Mouse (Mus musculus) heart, embryonic 15.5 days (tissue): ENCODE measurements around the gene Brpf1. TPM values are rescaled to one million over a fixed set of nuclear protein-coding genes. Genes with fewer than 3 reads are reported as not detected.
A peak's percentile ranks its signal among the peaks of the same experiment; 100 is the strongest.

Experiments
- ATAC-seq: fragments of 200-750 bp; cut with Nextera tagmentation; replicated peaks from 2 replicates; pipeline ENCODE4 v1.8.0; 2017; ENCODE audit warnings: low read depth, moderate TSS enrichment; ENCODE audit not compliant: insufficient number of reproducible peaks, insufficient read depth, low FRiP score
- H3K27ac ChIP-seq: fragments of 300-500 bp; sonication (generic); 2 replicates; pipeline ENCODE4 v1.5.1; 2015; ENCODE audit warnings: mild to moderate bottlenecking, inconsistent platforms
- H3K27me3 ChIP-seq: fragments of 300-500 bp; sonication (generic); 2 replicates; pipeline ENCODE4 v1.6.1; 2015; ENCODE audit warnings: inconsistent platforms
- H3K36me3 ChIP-seq: fragments of 300-500 bp; sonication (generic); 2 replicates; pipeline ENCODE4 v1.6.1; 2015; ENCODE audit warnings: mild to moderate bottlenecking, inconsistent platforms
- H3K4me1 ChIP-seq: fragments of 300-500 bp; sonication (generic); replicated peaks from 2 replicates; pipeline ENCODE4 v1.6.1; 2015; ENCODE audit warnings: inconsistent platforms
- H3K4me2 ChIP-seq: fragments of 300-500 bp; sonication (generic); 2 replicates; pipeline ENCODE4 v1.6.1; 2015; ENCODE audit warnings: inconsistent platforms, mild to moderate bottlenecking, moderate library complexity
- H3K4me3 ChIP-seq: fragments of 300-500 bp; sonication (generic); 2 replicates; pipeline ENCODE4 v1.5.1; 2015; ENCODE audit warnings: mild to moderate bottlenecking, inconsistent platforms
- H3K9ac ChIP-seq: fragments of 300-500 bp; sonication (generic); 2 replicates; pipeline ENCODE4 v1.6.1; 2015; ENCODE audit warnings: mild to moderate bottlenecking, inconsistent platforms
- H3K9me3 ChIP-seq: fragments of 300-500 bp; sonication (generic); replicated peaks from 2 replicates; pipeline ENCODE4 v1.6.1; 2016; ENCODE audit warnings: inconsistent platforms
- WGBS: fragments of 180-500 bp; shearing (Covaris S2); methylation state at CpG from one replicate; pipeline ENCODE4 v1.1.7; 2015; ENCODE audit warnings: mixed read lengths; 5-methylcytosine and 5-hydroxymethylcytosine counted together
- polyA plus RNA-seq: library from polyadenylated mRNA; unstranded; fragments of >200 nt; fragmentation: Nextera tagmentation; extraction: Ambion mirVana; gene quantifications from 2 replicates; pipeline ENCODE4 v1.2.1, GENCODE M21; 2015

The Brpf1 gene
- 9.0 and 12.0 TPM in 2 replicates for polyA plus RNA-seq

- Histone ChIP-seq H3K4me3 (peak within 1 kb of the TSS; percentile 100), H3K4me2 (peak within 1 kb of the TSS; percentile 97), H3K36me3 (peaks cover 15% of the 10 kb centered on the region), H3K27ac (peak within 1 kb of the TSS; percentile 99), H3K9ac (peak within 1 kb of the TSS; percentile 98), H3K27me3 (peaks cover 3% of the 10 kb centered on the region; the same call in 1 of the 2 replicates), H3K4me1 (peaks cover 33% of the 10 kb centered on the region), H3K9me3 (no peaks in the 10 kb centered on the region)
- ATAC-seq, result 0 out of 2 replicates have a peak, but pooled peaks have one; percentile 12
- 0% methylated on average over 32 of the region's 32 CpGs for WGBS
Measured at GRCm38 (mm10) chr6:113306986-113307349, at the start of gene Brpf1. Gene Brpf1 (plus strand): TSS chr6:113307137.

GRCm38 (mm10) chr6:113261174-113261858 lies 45.6 kb upstream of the Brpf1 start:
- no peaks in the 10 kb centered on the region for H3K27me3 ChIP-seq
- ATAC-seq, result no peak
- H3K4me2 ChIP-seq, result no peak overlapping the region
- peaks cover 67% of the 10 kb centered on the region for H3K36me3 ChIP-seq
- WGBS, result 82% methylated on average over 8 of the region's 8 CpGs
- no peak overlapping the region for H3K4me3 ChIP-seq
- H3K9ac ChIP-seq, result no peak overlapping the region
- no peaks in the 10 kb centered on the region for H3K4me1 ChIP-seq
- no peak overlapping the region for H3K27ac ChIP-seq
- no peaks in the 10 kb centered on the region for H3K9me3 ChIP-seq

GRCm38 (mm10) chr6:113263531-113263930 lies 43.4 kb upstream of the Brpf1 start:
- Histone ChIP-seq H3K9ac (no peak overlapping the region), H3K36me3 (peaks cover 60% of the 10 kb centered on the region), H3K27me3 (no peaks in the 10 kb centered on the region), H3K27ac (no peak overlapping the region), H3K9me3 (no peaks in the 10 kb centered on the region), H3K4me3 (no peak overlapping the region), H3K4me2 (no peak overlapping the region), H3K4me1 (no peaks in the 10 kb centered on the region)
- 86% methylated on average over 6 of the region's 6 CpGs for WGBS
- no peak for ATAC-seq

- no peaks in the 10 kb centered on the region for H3K9me3 ChIP-seq
- WGBS, result 90% methylated on average over 8 of the region's 8 CpGs
- no peak overlapping the region for H3K4me3 ChIP-seq
- H3K36me3 ChIP-seq, result peaks cover 62% of the 10 kb centered on the region
- ATAC-seq, result no peak
- H3K27ac ChIP-seq, result no peak overlapping the region
- H3K4me2 ChIP-seq, result no peak overlapping the region
- no peak overlapping the region for H3K9ac ChIP-seq
- no peaks in the 10 kb centered on the region for H3K4me1 ChIP-seq
- H3K27me3 ChIP-seq, result no peaks in the 10 kb centered on the region
Measured at GRCm38 (mm10) chr6:113264429-113264828, 42.5 kb upstream of the Brpf1 start.

GRCm38 (mm10) chr6:113266996-113267655 lies 39.8 kb upstream of the Brpf1 start:
- Histone ChIP-seq H3K4me1 (no peaks in the 10 kb centered on the region), H3K4me3 (no peak overlapping the region), H3K36me3 (peaks cover 61% of the 10 kb centered on the region), H3K27me3 (no peaks in the 10 kb centered on the region), H3K4me2 (no peak overlapping the region), H3K9me3 (no peaks in the 10 kb centered on the region), H3K27ac (no peak overlapping the region), H3K9ac (no peak overlapping the region)
- no peak for ATAC-seq
- WGBS, result 66% methylated on average over 7 of the region's 7 CpGs

- H3K9ac ChIP-seq, result no peak overlapping the region
- WGBS, result 65% methylated on average over 1 of the region's 1 CpGs
- ATAC-seq, result no peak
Measured at GRCm38 (mm10) chr6:113267988-113268387, 38.9 kb upstream of the Brpf1 start.

GRCm38 (mm10) chr6:113272365-113272764 lies 34.6 kb upstream of the Brpf1 start:
- Histone ChIP-seq H3K4me3 (no peak overlapping the region), H3K36me3 (peaks cover 50% of the 10 kb centered on the region; the same call in 1 of the 2 replicates), H3K9me3 (no peaks in the 10 kb centered on the region), H3K27me3 (no peaks in the 10 kb centered on the region), H3K27ac (no peak overlapping the region), H3K9ac (no peak overlapping the region), H3K4me2 (no peak overlapping the region), H3K4me1 (no peaks in the 10 kb centered on the region)
- 82% methylated on average over 3 of the region's 3 CpGs for WGBS
- no peak for ATAC-seq

More at GRCm38 (mm10) chr6:113267988-113268387, 38.9 kb upstream of the Brpf1 start:
- H3K4me3 ChIP-seq, result no peak overlapping the region
- no peak overlapping the region for H3K4me2 ChIP-seq
- H3K27me3 ChIP-seq, result no peaks in the 10 kb centered on the region
- no peaks in the 10 kb centered on the region for H3K9me3 ChIP-seq
- no peak overlapping the region for H3K27ac ChIP-seq
- peaks cover 57% of the 10 kb centered on the region for H3K36me3 ChIP-seq
- no peaks in the 10 kb centered on the region for H3K4me1 ChIP-seq

GRCm38 (mm10) chr6:113276846-113277245 lies 30.1 kb upstream of the Brpf1 start:
- Histone ChIP-seq H3K27me3 (peaks cover 4% of the 10 kb centered on the region), H3K9me3 (no peaks in the 10 kb centered on the region), H3K4me3 (no peak overlapping the region), H3K36me3 (peaks cover 18% of the 10 kb centered on the region; the same call in 1 of the 2 replicates), H3K27ac (no peak overlapping the region), H3K4me1 (no peaks in the 10 kb centered on the region), H3K4me2 (no peak overlapping the region), H3K9ac (no peak overlapping the region)
- WGBS, result 53% methylated on average over 4 of the region's 4 CpGs
- ATAC-seq, result no peak

- Histone ChIP-seq H3K4me3 (no peak overlapping the region), H3K4me2 (no peak overlapping the region), H3K27ac (no peak overlapping the region), H3K9me3 (no peaks in the 10 kb centered on the region), H3K36me3 (peaks cover 3% of the 10 kb centered on the region; the same call in 1 of the 2 replicates), H3K4me1 (peaks cover 6% of the 10 kb centered on the region), H3K9ac (no peak overlapping the region), H3K27me3 (peaks cover 38% of the 10 kb centered on the region)
- ATAC-seq, result no peak
- WGBS, result 52% methylated on average over 6 of the region's 6 CpGs
Measured at GRCm38 (mm10) chr6:113281676-113282075, 25.3 kb upstream of the Brpf1 start.

GRCm38 (mm10) chr6:113282101-113282802 lies 24.7 kb upstream of the Brpf1 start, which contains the start of gene Cpne9:
Gene Cpne9 (plus strand): TSS chr6:113282307.
- Histone ChIP-seq H3K27me3 (peaks cover 39% of the 10 kb centered on the region), H3K36me3 (peaks cover 2% of the 10 kb centered on the region; the same call in 1 of the 2 replicates), H3K9ac (no peak within 1 kb of the TSS), H3K4me3 (peak within 1 kb of the TSS; percentile 11; the same call in 1 of the 2 replicates), H3K27ac (no peak within 1 kb of the TSS), H3K9me3 (no peaks in the 10 kb centered on the region), H3K4me2 (peak within 1 kb of the TSS; percentile 38; the same call in 1 of the 2 replicates), H3K4me1 (peaks cover 6% of the 10 kb centered on the region)
- whole genome bisulfite sequencing, result 3% methylated on average over 37 of the region's 37 CpGs
- no peak for ATAC-seq

- H3K36me3 ChIP-seq, result no peaks in the 10 kb centered on the region
- H3K4me3 ChIP-seq, result no peak overlapping the region
- H3K4me1 ChIP-seq, result peaks cover 6% of the 10 kb centered on the region
- no peak for ATAC-seq
- under 1% methylated on average over 22 of the region's 22 CpGs for WGBS
- H3K27me3 ChIP-seq, result peaks cover 43% of the 10 kb centered on the region
- H3K27ac ChIP-seq, result no peak overlapping the region
- H3K9ac ChIP-seq, result no peak overlapping the region
- H3K4me2 ChIP-seq, result peak overlapping the region; percentile 8; the same call in 1 of the 2 replicates
- H3K9me3 ChIP-seq, result no peaks in the 10 kb centered on the region
Measured at GRCm38 (mm10) chr6:113282969-113283368, 24.0 kb upstream of the Brpf1 start.
